Mouse (Mus musculus): ENCODE measurements at regions not wholly inside any gene's neighbourhood (a gene's known extent, or its start where the extent isn't known, plus 50 kb on each side); places are given as distances from the start of the nearest gene placed in this dataset.
"Not testable (repeated sequence)": the region's sequence is repeated elsewhere in the genome, so short reads cannot be mapped to it uniquely, and the experiment has no call there.

GRCm38 (mm10) chr9:51660908-51661874 lies 103.9 kb upstream of the Arhgap20 start:
- DNase-seq (ENCODE audit: low spot score in 2 of 2) = peak; percentile 11 to 39

- DNase-seq (ENCODE audit: low spot score in 2 of 2) = no peak
These were observed 103.2 kb upstream of the Arhgap20 start for GRCm38 (mm10) chr9:51661911-51662310.

GRCm38 (mm10) chr9:51664353-51664752 lies 100.8 kb upstream of the Arhgap20 start:
- DNase-seq (ENCODE audit: low spot score in 2 of 2) = no peak

GRCm38 (mm10) chr9:51664876-51665275 lies 100.3 kb upstream of the Arhgap20 start:
- DNase-seq (ENCODE audit: low spot score in 2 of 2) = no peak

- not testable (repeated sequence) for DNase-seq (ENCODE audit: low spot score in 2 of 2)
These were observed 96.2 kb upstream of the Arhgap20 start for GRCm38 (mm10) chr9:51668976-51669375.

GRCm38 (mm10) chr9:51670531-51670930 lies 94.6 kb upstream of the Arhgap20 start:
- no peak for DNase-seq (ENCODE audit: low spot score in 2 of 2)

GRCm38 (mm10) chr9:51686536-51686935 lies 78.6 kb upstream of the Arhgap20 start:
- DNase-seq (ENCODE audit: low spot score in 2 of 2) = no peak

- DNase-seq (ENCODE audit: low spot score in 2 of 2) = no peak
These were observed 50.8 kb upstream of the Arhgap20 start for GRCm38 (mm10) chr9:51714326-51714725.
